Mouse (Mus musculus) neural tube, embryonic 11.5 days (tissue): ENCODE data around the gene Masp1. TPM values are rescaled to one million over a fixed set of nuclear protein-coding genes. Genes with fewer than 3 reads are reported as not detected.
A peak's percentile ranks its signal among the peaks of the same experiment; 100 is the strongest.

ENCODE experiments used
- ATAC-seq: fragments of 200-750 bp; cut with Nextera tagmentation; 2 replicates; pipeline ENCODE4 v1.8.0; 2017; ENCODE audit warnings: moderate number of reproducible peaks, mild to moderate bottlenecking, moderate TSS enrichment, moderate library complexity; ENCODE audit not compliant: insufficient read depth, low FRiP score, low TSS enrichment
- DNase-seq: peaks from one replicate; pipeline ENCODE4 v3.0.0-alpha.2; 2015; ENCODE audit warnings: low spot score
- H3K27ac ChIP-seq: fragments of 300-500 bp; sonication (generic); 2 replicates; pipeline ENCODE4 v1.5.1; 2014; ENCODE audit warnings: low read depth, mild to moderate bottlenecking, low read length
- H3K27me3 ChIP-seq: fragments of 300-500 bp; sonication (generic); 2 replicates; pipeline ENCODE4 v1.6.1; 2014; ENCODE audit warnings: mild to moderate bottlenecking, low read length, mixed read lengths; ENCODE audit not compliant: control insufficient read depth, insufficient read depth
- H3K36me3 ChIP-seq: fragments of 300-500 bp; sonication (generic); 2 replicates; pipeline ENCODE4 v1.6.1; 2014; ENCODE audit warnings: mild to moderate bottlenecking, low read length, moderate library complexity, mixed read lengths; ENCODE audit not compliant: control insufficient read depth, insufficient read depth
- H3K4me1 ChIP-seq: fragments of 300-500 bp; sonication (generic); 2 replicates; pipeline ENCODE4 v1.6.1; 2014; ENCODE audit warnings: low read length, mixed read lengths; ENCODE audit not compliant: control insufficient read depth, insufficient read depth
- H3K4me2 ChIP-seq: fragments of 300-500 bp; sonication (generic); 2 replicates; pipeline ENCODE4 v1.6.1; 2014; ENCODE audit warnings: low read depth, mild to moderate bottlenecking, moderate library complexity
- H3K4me3 ChIP-seq: fragments of 300-500 bp; sonication (generic); 2 replicates; pipeline ENCODE4 v1.5.1; 2014; ENCODE audit warnings: low read depth, low read length
- H3K9ac ChIP-seq: fragments of 300-500 bp; sonication (generic); 2 replicates; pipeline ENCODE4 v1.6.1; 2014; ENCODE audit warnings: mild to moderate bottlenecking, low read length
- H3K9me3 ChIP-seq: fragments of 300-500 bp; sonication (generic); 2 replicates; pipeline ENCODE4 v1.6.1; 2016; ENCODE audit warnings: low read length; ENCODE audit not compliant: control insufficient read depth
- WGBS: fragments of 180-500 bp; shearing (Covaris S2); extraction: QIAGEN DNeasy Blood & Tissue Kit; methylation state at CpG from one replicate; pipeline ENCODE4 v1.1.7; 2014; 5-methylcytosine and 5-hydroxymethylcytosine counted together
- polyA plus RNA-seq: library from polyadenylated mRNA; unstranded; fragments of >200 nt; fragmentation: Nextera tagmentation; extraction: Ambion mirVana; gene quantifications from 2 replicates; pipeline ENCODE4 v1.2.1, GENCODE M21; 2014

Gene Masp1
- polyA plus RNA-seq, 1 experiment from 2014 or later, result 19.0 TPM

DNA sequence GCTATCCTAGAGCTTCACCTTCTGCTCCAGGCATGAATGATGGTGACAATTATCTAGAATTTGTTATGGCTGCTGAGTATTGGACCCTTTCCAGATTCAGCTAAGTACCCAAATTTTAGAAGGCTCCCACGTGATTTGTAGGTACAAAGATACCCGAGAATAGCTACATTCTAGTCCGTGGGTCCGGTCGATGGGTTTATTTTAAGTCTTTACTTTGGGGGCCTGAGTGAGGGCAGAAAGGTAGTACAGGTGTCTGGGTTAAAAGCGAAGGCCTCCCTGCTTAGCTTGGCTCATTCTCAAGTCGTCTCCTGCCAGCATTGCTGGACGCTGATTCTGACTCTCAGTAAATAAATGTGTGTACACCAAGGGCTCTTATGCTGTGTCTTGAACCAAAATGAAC, 90.6 kb downstream of the Masp1 start:
- Histone ChIP-seq H3K36me3 (no peaks in the 10 kb centered on the region), H3K9ac (no peak overlapping the region), H3K27me3 (no peaks in the 10 kb centered on the region), H3K4me3 (no peak overlapping the region), H3K27ac (no peak overlapping the region), H3K4me1 (no peaks in the 10 kb centered on the region), H3K4me2 (no peak overlapping the region), H3K9me3 (no peaks in the 10 kb centered on the region)
- WGBS, result 92% methylated on average over 8 of the region's 8 CpGs
- DNase-seq (no peak), ATAC-seq (no peak)

DNA sequence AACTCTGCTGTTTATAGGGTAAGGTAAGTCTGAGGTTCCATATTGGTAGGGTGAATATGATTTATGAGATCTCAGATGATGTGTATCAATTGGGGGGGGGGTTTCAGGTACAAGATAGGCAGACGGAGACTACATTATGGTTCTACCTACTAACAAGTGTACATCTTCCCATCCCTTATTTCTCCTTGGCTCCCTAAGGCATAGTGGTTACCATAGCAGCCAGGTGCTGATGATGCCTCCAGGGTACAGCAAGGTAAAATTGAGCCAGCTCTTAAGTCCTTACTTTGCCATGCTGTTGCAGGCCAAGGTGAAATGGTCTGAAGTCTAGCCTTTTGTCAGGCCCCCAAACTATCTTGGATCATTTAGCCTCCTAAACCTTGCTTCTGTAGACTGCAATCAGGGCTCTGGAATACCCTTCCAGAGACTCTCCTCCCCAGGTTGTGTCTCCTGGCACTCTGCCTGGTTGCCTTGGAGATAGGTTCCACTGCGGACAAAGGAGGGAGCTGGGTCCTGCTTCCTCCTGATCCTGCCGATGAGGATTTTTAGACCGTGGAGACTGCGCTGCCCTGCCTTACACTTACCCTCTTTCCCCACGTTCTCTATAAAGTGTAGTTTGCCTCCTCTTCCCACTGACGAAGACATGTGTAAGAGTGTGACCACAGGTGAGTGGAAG, 91.8 kb downstream of the Masp1 start, which contains the start of gene Rtp1:
Gene Rtp1 (plus strand): TSS at position 487 of the 673 bp plus-strand sequence.
- Histone ChIP-seq H3K9me3 (no peaks in the 10 kb centered on the region), H3K36me3 (no peaks in the 10 kb centered on the region), H3K27ac (no peak within 1 kb of the TSS), H3K4me2 (no peak within 1 kb of the TSS), H3K4me1 (no peaks in the 10 kb centered on the region), H3K9ac (no peak within 1 kb of the TSS), H3K27me3 (no peaks in the 10 kb centered on the region), H3K4me3 (no peak within 1 kb of the TSS)
- 87% methylated on average over 7 of the region's 7 CpGs for WGBS
- no peak for DNase-seq
- ATAC-seq, result no peak

DNA sequence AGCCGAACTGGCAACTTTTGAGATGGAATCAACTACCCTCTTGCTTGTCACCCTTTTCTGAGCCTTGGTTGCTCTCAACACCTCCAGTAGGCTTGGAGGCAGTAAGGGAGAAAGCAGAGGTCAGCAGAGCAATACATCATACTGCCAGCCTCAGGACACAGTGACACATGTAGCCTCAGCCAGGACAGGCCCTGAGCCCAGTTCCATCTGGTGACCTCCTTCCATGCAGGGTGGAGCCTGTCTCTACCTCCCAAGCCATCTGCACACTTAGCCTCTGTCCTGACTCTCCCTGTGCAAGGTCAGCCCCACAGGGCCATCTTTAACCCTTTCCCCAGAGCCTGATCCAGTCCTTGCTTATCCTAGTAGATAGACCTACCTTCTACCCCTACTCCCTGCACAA, 92.9 kb downstream of the Masp1 start:
- 83% methylated on average over 1 of the region's 1 CpGs for WGBS
- no peak overlapping the region for H3K9ac ChIP-seq
- H3K4me1 ChIP-seq, result no peaks in the 10 kb centered on the region
- no peaks in the 10 kb centered on the region for H3K27me3 ChIP-seq
- H3K27ac ChIP-seq, result no peak overlapping the region
- ATAC-seq (no peak), DNase-seq (no peak)
- H3K4me2 ChIP-seq, result no peak overlapping the region
- no peak overlapping the region for H3K4me3 ChIP-seq
- no peaks in the 10 kb centered on the region for H3K9me3 ChIP-seq
- H3K36me3 ChIP-seq, result no peaks in the 10 kb centered on the region

DNA sequence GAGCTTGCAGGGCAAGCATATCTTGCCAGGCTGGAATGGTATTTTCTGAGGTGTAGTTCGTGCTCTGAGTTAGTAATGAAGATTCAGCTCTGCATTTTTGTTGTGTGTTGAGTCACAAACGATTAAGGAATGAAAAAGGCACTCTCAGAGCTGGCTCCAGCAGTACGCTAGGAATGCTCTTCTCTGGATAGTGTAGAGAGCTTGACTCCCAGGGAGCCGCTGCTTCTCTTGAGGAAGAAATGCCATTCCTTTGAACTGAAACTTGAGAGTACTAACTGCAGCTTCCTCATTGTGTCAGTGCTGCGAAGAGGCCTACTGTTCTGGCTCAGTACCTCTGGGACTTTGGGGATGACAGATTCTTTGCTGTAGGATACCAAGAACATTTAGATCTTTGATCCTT, 96.8 kb downstream of the Masp1 start:
- no peaks in the 10 kb centered on the region for H3K36me3 ChIP-seq
- WGBS, result 76% methylated on average over 5 of the region's 5 CpGs
- no peak for ATAC-seq

DNA sequence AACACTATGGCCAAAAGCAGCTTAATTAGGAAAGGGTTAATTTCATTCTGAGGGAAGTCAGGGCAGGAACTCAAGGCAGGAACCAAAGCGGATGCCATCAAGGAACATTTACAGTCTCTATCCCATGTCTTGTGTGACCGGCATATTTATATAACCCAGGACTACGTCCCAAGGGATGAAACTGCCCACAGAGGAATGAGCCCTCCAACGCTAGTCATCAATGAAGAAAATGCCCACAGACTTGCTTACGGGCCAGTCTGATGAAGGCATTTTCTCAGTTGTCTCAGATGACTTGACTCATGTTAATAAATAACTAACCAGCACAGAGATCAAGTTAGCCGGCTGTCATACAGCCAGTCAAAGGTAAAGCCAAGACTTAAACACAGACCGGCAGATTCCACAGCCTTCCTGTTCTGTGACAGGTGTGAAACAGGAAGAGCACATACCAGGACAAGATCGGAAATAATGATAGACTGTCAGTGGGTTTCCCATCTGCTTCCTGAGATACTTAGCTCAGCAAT, 101.0 kb downstream of the Masp1 start:
- Histone ChIP-seq H3K27ac (no peak overlapping the region), H3K4me1 (peaks cover 2% of the 10 kb centered on the region; the same call in 1 of the 2 replicates), H3K9ac (no peak overlapping the region), H3K27me3 (no peaks in the 10 kb centered on the region), H3K9me3 (no peaks in the 10 kb centered on the region), H3K4me2 (no peak overlapping the region), H3K36me3 (no peaks in the 10 kb centered on the region), H3K4me3 (no peak overlapping the region)
- ATAC-seq, result no peak
- no peak for DNase-seq
- 89% methylated on average over 8 of the region's 8 CpGs for WGBS

More for the DNA sequence above, 96.8 kb downstream of the Masp1 start:
- DNase-seq, result no peak
- Histone ChIP-seq H3K4me3 (no peak overlapping the region), H3K9ac (no peak overlapping the region), H3K27me3 (no peaks in the 10 kb centered on the region), H3K9me3 (no peaks in the 10 kb centered on the region), H3K4me1 (no peaks in the 10 kb centered on the region), H3K4me2 (no peak overlapping the region), H3K27ac (no peak overlapping the region)

DNA sequence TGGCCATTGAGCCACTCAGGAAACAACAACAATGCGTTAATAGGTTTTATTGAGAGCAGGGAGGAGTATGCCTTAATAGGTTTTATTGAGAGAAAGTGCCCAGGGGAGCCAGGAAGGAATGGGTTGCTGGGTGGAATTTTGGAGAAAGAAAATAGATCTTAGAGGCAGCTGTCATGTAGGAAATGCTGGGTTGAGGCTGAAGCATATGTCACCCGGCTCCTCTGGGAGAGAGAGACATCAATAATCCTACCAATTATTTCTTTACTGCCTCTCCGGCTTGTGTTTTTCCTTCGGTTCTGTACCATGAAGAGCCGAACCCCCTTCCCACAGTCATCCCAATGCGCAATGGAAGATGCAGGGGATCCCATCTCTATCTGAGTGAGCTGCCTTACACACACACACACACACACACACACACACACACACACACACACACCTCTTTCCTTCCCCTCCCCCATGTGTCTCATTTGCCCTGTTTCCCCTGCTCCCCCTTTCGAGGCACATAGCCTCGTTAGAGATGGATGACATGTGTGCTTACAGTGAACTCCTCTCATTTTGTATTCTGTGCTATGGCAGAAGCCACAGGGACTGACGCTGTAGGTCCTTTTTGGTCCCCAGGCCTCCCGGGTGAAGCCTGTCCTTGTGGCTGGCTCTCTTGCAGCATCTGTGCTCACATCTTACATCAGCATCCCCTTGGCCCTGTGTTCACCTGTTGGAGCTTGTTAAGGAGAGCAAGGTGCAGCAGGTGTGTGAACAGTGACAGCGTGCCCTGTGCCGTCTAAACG, 103.0 kb downstream of the Masp1 start:
- no peaks in the 10 kb centered on the region for H3K9me3 ChIP-seq
- H3K4me1 ChIP-seq, result peaks cover 2% of the 10 kb centered on the region; the same call in 1 of the 2 replicates
- H3K36me3 ChIP-seq, result no peaks in the 10 kb centered on the region
- H3K4me3 ChIP-seq, result no peak overlapping the region
- no peak; the same call in 1 of the 2 replicates for ATAC-seq
- no peaks in the 10 kb centered on the region for H3K27me3 ChIP-seq
- H3K4me2 ChIP-seq, result no peak overlapping the region
- no peak overlapping the region for H3K9ac ChIP-seq
- no peak overlapping the region for H3K27ac ChIP-seq
- DNase-seq, result no peak
- 64% methylated on average over 13 of the region's 13 CpGs for WGBS

DNA sequence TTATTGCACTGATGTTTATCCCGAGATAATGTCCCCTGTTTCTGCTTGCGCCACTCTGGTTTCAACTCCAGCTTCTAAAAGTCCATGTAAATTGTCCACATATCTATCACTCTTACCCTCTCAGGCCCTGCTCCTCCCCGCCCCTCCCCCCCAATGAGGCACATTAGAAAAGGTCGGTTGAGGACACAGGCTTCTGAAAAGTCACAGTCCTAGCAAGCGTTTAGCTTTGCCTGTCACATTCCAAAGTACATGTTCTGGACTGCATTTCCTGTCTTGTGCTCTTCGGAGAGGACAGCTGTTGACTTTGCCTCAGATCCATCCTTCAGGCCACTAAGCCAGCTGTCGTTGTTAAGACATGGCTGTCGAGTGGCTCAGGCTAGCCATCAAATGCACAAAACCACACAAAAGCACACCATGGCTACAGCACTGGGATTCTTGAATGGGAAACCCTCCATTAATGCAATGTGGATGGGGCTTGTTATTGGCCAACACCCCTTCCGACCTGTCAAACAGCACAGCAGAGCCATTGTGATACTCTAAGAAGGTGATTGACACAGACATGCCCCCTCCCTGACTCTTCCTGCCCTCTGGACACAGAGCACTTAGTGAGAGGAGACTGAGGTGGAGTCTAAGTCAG, 103.8 kb downstream of the Masp1 start:
- 54% methylated on average over 9 of the region's 9 CpGs for WGBS

DNA sequence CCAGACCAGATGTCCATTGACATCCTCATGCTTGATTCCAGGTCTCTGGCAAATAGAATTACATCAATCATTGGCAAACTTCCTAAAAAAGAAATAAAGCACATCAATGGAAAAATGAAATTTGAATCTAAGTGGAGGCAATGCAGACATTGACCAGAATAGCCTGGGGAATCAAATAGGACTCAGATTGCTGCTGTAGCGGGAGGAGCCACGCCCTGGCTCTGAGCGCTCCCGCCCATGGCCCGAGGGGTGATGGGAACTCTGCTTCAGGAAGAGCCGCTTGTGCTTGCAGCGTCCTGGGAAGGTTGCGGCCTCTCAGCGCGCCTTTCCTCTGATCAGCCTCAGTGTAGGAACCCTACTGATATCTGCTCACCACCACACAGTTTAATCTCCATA, 104.4 kb downstream of the Masp1 start:
- DNase-seq, result peak; percentile 34
- Histone ChIP-seq H3K27ac (no peak overlapping the region), H3K4me1 (peaks cover 2% of the 10 kb centered on the region; the same call in 1 of the 2 replicates), H3K27me3 (no peaks in the 10 kb centered on the region), H3K9ac (no peak overlapping the region), H3K36me3 (no peaks in the 10 kb centered on the region), H3K4me2 (peak overlapping the region; percentile 27), H3K4me3 (no peak overlapping the region), H3K9me3 (no peaks in the 10 kb centered on the region)
- 41% methylated on average over 10 of the region's 10 CpGs for WGBS
- ATAC-seq, result no peak

More for the DNA sequence above, 103.8 kb downstream of the Masp1 start:
- no peaks in the 10 kb centered on the region for H3K9me3 ChIP-seq
- DNase-seq (no peak), ATAC-seq (no peak)
- H3K36me3 ChIP-seq, result no peaks in the 10 kb centered on the region
- peak overlapping the region; percentile 27 for H3K4me2 ChIP-seq
- no peak overlapping the region for H3K9ac ChIP-seq
- no peaks in the 10 kb centered on the region for H3K27me3 ChIP-seq
- peaks cover 2% of the 10 kb centered on the region; the same call in 1 of the 2 replicates for H3K4me1 ChIP-seq
- no peak overlapping the region for H3K27ac ChIP-seq
- H3K4me3 ChIP-seq, result no peak overlapping the region
